Mouse (Mus musculus): ENCODE results near the gene Mrgprf. TPM values are rescaled to one million over a fixed set of nuclear protein-coding genes. Genes with fewer than 3 reads are reported as not detected.

Mrgprf gene
- total RNA-seq, 4 experiments from 2014 or later = 1.7 to 2.9 (median 2.5) TPM

- DNase-seq (ENCODE audit: low spot score) = no peak
Measured at GRCm38 (mm10) chr7:145335199-145335598, 34.6 kb downstream of the Mrgprf start.

- no peak for DNase-seq (ENCODE audit: low spot score)
Measured at GRCm38 (mm10) chr7:145335616-145336332, 35.1 kb downstream of the Mrgprf start.

- DNase-seq (ENCODE audit: low spot score) = no peak
Measured at GRCm38 (mm10) chr7:145337889-145338288, 37.3 kb downstream of the Mrgprf start.

GRCm38 (mm10) chr7:145340248-145340904, 39.7 kb downstream of the Mrgprf start:
- no peak for DNase-seq (ENCODE audit: low spot score)

Other genes with a start within 250 kb of the Mrgprf start
- gene 1810010D01Rik, start 92.7 kb upstream of the Mrgprf start, total RNA-seq (2022) = 1 to 10 TPM in 1 of 4 experiments, not detected in 3; 1.1 TPM
- 1 to 10 TPM; 1.7 to 4.7 (median 2.5) TPM for gene Tpcn2, start 16.8 kb upstream of the Mrgprf start, total RNA-seq (2022)
- gene Mrgprd, start 14.0 kb downstream of the Mrgprf start, total RNA-seq (2022) = not detected

Data from heart, adult 8-10 months (tissue).